Mouse (Mus musculus): Measurements from ENCODE around the gene Soga3. TPM values are rescaled to one million over a fixed set of nuclear protein-coding genes. Genes with fewer than 3 reads are reported as not detected.

Gene Soga3
- polyA plus RNA-seq (2015; fragmentation: Nextera tagmentation; extraction: Ambion mirVana): 89.9 and 96.3 TPM in 2 replicates

DNA sequence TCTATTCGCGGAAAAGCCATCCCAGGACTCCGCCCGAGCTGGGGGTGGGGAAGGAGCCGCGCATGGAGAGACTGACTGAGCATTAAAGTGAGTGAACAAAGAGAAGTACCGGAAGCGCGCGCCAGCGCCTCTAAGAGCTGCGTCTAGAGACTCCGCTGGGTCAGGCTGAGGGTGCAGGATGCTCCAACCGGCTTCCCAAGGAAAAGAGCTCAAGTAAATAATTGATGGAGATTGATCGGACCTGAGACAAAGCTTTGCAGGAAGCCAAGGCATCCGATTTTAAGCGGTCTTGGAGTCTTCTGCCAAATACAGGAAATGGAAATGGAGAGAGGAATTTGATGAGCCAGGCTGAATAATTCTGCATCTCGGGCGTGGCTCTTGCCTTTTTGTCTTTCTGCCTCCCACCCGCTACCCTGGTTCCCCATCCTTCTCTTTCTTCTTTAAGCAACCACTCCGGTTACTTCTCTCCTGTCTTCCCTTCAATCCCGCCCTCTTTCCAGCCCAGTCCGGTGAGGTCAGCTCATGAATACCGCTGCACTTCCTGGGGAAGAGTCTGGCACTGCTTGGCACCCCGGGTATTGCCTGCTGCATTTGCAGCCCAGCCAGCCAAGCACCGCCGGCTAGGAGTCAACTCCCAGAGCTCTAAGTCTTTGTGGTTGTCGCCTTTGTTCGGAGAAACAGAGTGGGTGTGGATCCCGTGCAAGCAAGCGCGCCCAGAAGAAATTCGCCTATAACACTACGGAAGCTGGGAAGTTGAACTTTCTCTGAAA, at the start of gene Soga3:
TSS of gene Soga3 (plus strand) at position 274 of the 770 bp plus-strand sequence.
- Histone ChIP-seq H3K36me3 (0 out of 2 replicates have a peak, but pooled peaks cover 3% of the 10 kb centered on the region), H3K4me3 (replicated peaks) (peak within 1 kb of the TSS; percentile 86), H3K4me2 (replicated peaks) (peak within 1 kb of the TSS; percentile 86), H3K9ac (replicated peaks) (peak within 1 kb of the TSS; percentile 95), H3K27me3 (no peaks in the 10 kb centered on the region), H3K4me1 (replicated peaks) (peaks cover 31% of the 10 kb centered on the region), H3K27ac (peak within 1 kb of the TSS; percentile 97), H3K9me3 (no peaks in the 10 kb centered on the region)
- under 1% methylated on average over 34 of the region's 34 CpGs for WGBS
- ATAC-seq: peak; percentile 90

DNA sequence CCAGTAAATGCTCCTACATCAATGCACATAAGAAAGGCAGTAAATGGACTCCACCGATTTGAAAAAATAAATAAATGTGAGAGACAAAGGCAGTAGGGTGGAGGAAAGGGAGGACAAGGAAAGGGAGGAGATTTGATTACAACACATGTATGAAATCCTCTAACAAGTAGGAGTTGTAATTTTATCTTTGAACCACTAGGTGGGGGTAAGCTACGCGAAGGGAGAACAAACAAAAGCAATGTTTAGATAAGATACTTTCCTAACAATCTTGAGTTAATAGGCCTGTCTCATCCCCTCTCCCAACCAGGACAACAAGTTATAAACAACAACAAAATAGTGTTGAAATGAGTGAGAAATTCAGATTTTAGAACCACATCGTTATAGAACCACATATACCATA, 36.7 kb upstream of the Soga3 start:
- Histone ChIP-seq H3K9me3 (no peaks in the 10 kb centered on the region), H3K27me3 (no peaks in the 10 kb centered on the region), H3K4me2 (replicated peaks) (no peak overlapping the region), H3K4me3 (replicated peaks) (no peak overlapping the region), H3K27ac (no peak overlapping the region), H3K9ac (replicated peaks) (no peak overlapping the region), H3K4me1 (replicated peaks) (no peaks in the 10 kb centered on the region), H3K36me3 (no peaks in the 10 kb centered on the region)
- ATAC-seq: peak; percentile 34; the same call in 1 of the 2 replicates
- 15% methylated on average over 4 of the region's 4 CpGs for WGBS

DNA sequence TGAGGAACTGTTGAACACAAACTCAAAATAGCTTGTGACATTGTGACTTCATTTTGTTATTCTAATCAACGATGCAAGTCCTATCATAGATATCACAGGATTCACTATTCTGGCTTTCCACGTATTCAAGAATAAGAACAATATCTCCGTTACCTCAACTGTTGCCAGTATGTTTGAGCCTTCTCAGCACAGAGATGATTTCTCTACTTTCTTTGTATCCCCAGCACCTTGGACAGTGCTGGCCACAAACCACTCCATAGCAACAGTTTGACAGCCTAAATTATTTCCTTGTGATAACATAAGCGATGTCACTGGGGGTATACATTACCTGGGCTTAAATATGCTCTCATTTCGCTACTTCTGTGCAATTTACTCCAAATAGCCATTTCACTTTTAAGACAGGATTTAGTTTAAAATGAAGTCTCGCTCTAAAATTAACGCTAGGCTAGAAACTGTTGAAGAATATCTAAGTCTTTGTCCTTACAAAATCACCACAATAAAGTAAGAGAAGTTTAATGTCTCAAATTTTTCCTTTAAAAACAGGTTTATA, 1.0 kb upstream of the Soga3 start:
- H3K4me3 ChIP-seq (replicated peaks): peak overlapping the region; percentile 86
- H3K27ac ChIP-seq: peak overlapping the region; percentile 44
- peaks cover 21% of the 10 kb centered on the region for H3K4me1 ChIP-seq (replicated peaks)
- no peak for ATAC-seq
- no peaks in the 10 kb centered on the region for H3K27me3 ChIP-seq
- H3K4me2 ChIP-seq (replicated peaks): peak overlapping the region; percentile 53
- no peaks in the 10 kb centered on the region for H3K36me3 ChIP-seq
- H3K9ac ChIP-seq (replicated peaks): peak overlapping the region; percentile 95
- H3K9me3 ChIP-seq: no peaks in the 10 kb centered on the region
- 33% methylated on average over 7 of the region's 7 CpGs for WGBS

DNA sequence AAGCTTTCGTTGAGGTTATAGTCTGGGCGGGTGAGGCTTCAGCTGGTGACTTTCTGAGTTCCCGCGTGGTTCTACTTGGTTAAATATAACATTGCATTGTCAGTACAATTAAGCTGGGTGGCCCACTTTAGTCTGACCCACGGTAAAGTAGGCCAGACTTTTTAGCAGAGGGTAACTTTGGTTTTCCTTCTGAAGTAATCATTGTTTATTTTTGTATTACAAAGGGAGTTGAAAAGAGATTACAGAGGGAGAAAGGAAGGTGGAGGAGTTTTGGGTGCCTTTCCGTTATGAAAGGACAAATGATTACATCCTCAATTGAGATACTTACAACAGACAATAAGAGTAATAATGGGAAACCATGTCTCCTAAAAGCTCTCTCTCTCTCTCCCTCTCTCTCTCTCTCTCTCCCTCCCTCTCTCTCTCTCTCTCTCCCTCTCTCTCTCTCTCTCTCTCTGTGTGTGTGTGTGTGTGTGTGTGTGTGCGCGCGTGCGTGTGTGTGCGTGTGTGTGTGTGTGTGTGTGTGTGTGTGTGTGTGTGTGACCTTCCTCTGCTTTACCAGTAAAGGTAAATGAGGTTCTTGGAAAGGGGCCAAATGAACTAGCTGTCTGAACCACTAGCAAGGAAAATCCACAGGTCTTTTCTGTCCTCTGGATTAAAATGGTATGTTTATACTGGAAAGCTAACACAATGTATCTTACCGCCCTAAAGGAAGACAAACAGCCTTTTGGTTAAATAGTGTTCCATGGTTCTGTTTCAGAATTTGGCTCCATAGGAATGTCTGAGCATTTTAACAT, 1.2 kb downstream of the Soga3 start:
- H3K9me3 ChIP-seq: no peaks in the 10 kb centered on the region
- H3K4me1 ChIP-seq (replicated peaks): peaks cover 42% of the 10 kb centered on the region
- H3K4me3 ChIP-seq (replicated peaks): peak overlapping the region; percentile 86
- WGBS: 6% methylated on average over 8 of the region's 12 CpGs
- H3K9ac ChIP-seq (replicated peaks): peak overlapping the region; percentile 95
- peak overlapping the region; percentile 86 for H3K4me2 ChIP-seq (replicated peaks)
- H3K27ac ChIP-seq: peak overlapping the region; percentile 97
- no peaks in the 10 kb centered on the region for H3K27me3 ChIP-seq
- no peak for ATAC-seq
- H3K36me3 ChIP-seq: 0 out of 2 replicates have a peak, but pooled peaks cover 8% of the 10 kb centered on the region

DNA sequence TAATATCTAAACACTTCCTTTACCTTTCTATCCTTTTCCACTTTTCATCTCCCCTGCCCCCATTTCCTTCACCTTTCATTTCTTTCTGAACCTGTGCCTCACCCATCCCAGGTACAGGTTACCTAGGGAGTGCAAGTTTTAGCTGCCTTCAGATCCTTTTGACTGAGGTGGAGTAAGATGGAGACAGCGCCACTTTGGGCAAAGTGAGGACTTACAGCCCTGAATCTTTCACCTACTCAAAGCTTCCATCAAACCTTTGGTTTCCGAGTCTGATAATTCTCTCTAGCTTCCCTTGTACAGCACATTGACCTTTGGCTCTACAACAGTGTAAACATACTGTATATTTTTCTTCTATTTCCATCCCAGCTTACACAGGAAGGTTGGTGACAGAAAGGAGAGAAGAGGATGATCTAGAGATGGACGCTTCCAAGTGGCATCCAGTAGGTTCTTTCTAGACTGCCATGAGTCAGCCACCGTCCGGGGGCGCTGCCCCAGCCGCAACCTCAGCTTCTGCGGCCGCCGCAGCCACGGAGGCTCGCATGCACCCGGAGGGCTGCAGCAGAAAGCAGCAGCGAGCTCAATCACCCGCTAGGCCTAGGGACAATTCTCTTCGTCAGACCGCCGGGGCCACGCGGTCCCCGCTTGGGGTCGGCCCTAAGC, 2.7 kb downstream of the Soga3 start:
- WGBS: under 1% methylated on average over 22 of the region's 22 CpGs
- no peak; the same call in none of the 2 replicates for ATAC-seq

DNA sequence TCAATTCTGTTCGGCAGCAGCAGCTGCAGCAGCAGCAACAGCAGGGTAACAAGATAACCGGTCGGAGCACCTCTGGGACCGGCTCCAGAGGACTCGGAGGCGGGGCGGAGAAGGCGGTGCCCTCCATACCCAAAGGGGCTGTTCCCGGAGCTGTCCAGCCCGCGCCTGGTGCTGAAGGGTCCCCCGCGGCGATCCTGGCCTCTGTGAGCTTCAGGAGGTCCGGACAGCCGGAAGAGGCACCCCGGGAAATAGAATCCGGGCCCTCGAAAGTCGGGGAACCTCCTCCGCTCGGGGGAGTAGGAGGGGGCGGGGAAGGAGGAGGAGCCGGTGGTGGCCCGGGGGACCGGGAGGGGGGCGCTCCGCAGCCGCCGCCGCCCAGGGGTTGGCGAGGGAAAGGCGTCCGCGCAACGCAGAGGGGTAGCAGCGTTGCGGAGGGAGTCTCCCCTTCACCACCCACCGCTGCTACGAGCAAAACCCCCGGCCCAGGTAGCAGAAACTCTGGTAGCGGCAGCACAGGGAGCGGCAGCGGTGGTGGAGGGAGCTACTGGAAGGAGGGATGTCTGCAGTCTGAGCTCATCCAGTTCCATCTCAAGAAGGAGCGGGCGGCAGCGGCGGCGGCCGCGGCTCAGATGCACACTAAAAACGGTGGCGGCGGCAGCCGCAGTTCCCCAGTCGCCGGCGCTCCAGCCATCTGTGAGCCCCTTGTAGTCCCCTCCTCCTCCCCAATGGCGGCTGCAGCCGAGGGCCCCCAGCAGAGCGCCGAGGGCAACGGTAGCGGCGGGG, 3.4 kb downstream of the Soga3 start:
- H3K27me3 ChIP-seq: no peaks in the 10 kb centered on the region
- H3K36me3 ChIP-seq: peaks cover 15% of the 10 kb centered on the region
- peak overlapping the region; percentile 86 for H3K4me3 ChIP-seq (replicated peaks)
- under 1% methylated on average over 57 of the region's 65 CpGs for WGBS
- peak overlapping the region; percentile 96 for H3K27ac ChIP-seq
- H3K4me2 ChIP-seq (replicated peaks): peak overlapping the region; percentile 86
- peak; percentile 71 for ATAC-seq
- peaks cover 48% of the 10 kb centered on the region for H3K4me1 ChIP-seq (replicated peaks)
- H3K9ac ChIP-seq (replicated peaks): peak overlapping the region; percentile 95
- no peaks in the 10 kb centered on the region for H3K9me3 ChIP-seq

More for the DNA sequence above, 2.7 kb downstream of the Soga3 start:
- Histone ChIP-seq H3K4me1 (replicated peaks) (peaks cover 46% of the 10 kb centered on the region), H3K27ac (peak overlapping the region; percentile 96), H3K9ac (replicated peaks) (peak overlapping the region; percentile 95), H3K9me3 (no peaks in the 10 kb centered on the region), H3K27me3 (no peaks in the 10 kb centered on the region), H3K4me2 (replicated peaks) (peak overlapping the region; percentile 86), H3K36me3 (peaks cover 11% of the 10 kb centered on the region; the same call in 1 of the 2 replicates), H3K4me3 (replicated peaks) (peak overlapping the region; percentile 86)

DNA sequence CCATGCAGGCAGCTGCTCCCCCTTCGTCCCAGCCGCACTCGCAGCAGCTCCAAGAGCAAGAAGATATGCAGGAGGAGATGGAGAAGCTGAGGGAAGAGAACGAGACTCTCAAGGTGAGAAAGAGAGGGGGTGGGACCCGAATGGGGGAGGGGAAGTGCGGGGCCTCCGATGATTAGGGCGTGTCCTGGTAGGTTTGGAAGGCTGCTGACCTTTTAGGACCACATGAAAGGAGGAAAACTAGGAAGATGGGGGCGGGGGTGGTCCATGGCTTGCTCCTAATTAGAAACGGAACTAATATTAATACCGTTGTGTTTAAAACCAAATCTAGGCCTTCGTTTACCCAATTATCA, 4.0 kb downstream of the Soga3 start:
- WGBS: under 1% methylated on average over 12 of the region's 12 CpGs
- Histone ChIP-seq H3K4me2 (replicated peaks) (peak overlapping the region; percentile 86), H3K27me3 (no peaks in the 10 kb centered on the region), H3K4me3 (replicated peaks) (peak overlapping the region; percentile 86), H3K36me3 (peaks cover 19% of the 10 kb centered on the region), H3K4me1 (replicated peaks) (peaks cover 44% of the 10 kb centered on the region), H3K9me3 (no peaks in the 10 kb centered on the region), H3K9ac (replicated peaks) (peak overlapping the region; percentile 95), H3K27ac (peak overlapping the region; percentile 96)
- ATAC-seq: no peak

DNA sequence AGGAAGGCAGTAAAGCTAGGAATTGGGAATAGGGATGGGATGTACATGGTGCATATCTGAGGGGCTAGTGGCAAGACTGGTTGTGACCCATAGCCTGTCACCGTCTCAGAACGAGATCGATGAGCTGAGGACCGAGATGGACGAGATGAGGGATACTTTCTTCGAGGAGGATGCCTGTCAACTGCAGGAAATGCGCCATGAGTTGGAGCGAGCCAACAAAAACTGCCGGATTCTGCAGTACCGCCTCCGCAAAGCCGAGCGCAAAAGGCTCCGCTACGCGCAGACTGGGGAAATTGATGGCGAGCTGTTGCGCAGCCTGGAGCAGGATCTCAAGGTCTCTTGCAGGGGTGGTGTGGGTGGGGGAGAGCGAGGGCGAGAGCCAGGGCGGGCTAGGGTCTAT, 4.4 kb downstream of the Soga3 start:
- Histone ChIP-seq H3K4me3 (replicated peaks) (peak overlapping the region; percentile 86), H3K27me3 (no peaks in the 10 kb centered on the region), H3K9ac (replicated peaks) (peak overlapping the region; percentile 95), H3K4me1 (replicated peaks) (peaks cover 42% of the 10 kb centered on the region), H3K27ac (peak overlapping the region; percentile 96), H3K36me3 (peaks cover 23% of the 10 kb centered on the region), H3K9me3 (no peaks in the 10 kb centered on the region), H3K4me2 (replicated peaks) (peak overlapping the region; percentile 86)
- 2% methylated on average over 21 of the region's 21 CpGs for WGBS
- ATAC-seq: no peak

DNA sequence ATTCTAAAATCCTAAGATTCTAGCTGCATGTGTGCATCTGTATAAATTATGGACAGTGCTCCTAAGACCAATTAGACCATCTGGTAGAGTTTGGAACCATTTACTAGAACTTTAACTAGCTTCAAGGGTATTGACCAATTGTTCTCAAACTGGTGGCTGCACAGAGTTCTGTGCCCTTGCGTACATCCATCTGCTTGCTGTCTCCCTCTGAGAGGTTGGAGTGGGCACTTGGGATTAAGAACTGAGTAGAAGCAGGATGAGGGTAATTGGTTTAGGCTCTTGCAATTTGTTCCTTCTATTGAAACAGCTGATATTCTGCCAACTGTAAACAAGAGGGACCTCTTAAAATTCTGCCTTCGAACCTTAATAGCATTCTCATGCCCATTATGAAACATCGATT, 11.7 kb downstream of the Soga3 start:
- H3K27ac ChIP-seq: no peak overlapping the region
- H3K27me3 ChIP-seq: no peaks in the 10 kb centered on the region
- H3K4me3 ChIP-seq (replicated peaks): no peak overlapping the region
- H3K9ac ChIP-seq (replicated peaks): no peak overlapping the region
- ATAC-seq: no peak; the same call in 1 of the 2 replicates
- no peak overlapping the region for H3K4me2 ChIP-seq (replicated peaks)
- WGBS: 82% methylated on average over 3 of the region's 3 CpGs
- no peaks in the 10 kb centered on the region for H3K9me3 ChIP-seq
- peaks cover 66% of the 10 kb centered on the region for H3K36me3 ChIP-seq
- peaks cover 5% of the 10 kb centered on the region for H3K4me1 ChIP-seq (replicated peaks)

DNA sequence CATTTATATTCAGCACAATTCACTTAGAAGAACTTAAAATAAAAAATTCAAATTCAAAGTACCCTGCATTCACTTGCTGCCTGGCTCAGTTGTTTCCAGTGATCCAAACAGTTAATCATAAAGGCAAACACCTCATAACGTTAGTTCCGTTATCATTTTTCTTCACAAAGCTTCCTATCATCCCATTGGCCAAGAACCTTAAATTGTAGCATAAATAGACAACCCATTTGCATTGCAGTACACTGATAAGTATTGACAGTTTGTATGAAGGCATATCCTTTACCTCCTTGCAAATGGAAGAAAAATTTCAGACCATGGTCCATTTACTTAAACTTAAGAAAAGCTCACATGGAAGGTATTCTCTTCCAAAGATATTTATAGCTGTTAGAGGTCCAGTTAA, 18.0 kb downstream of the Soga3 start:
- 92% methylated on average over 2 of the region's 2 CpGs for WGBS
- no peak for ATAC-seq
- no peaks in the 10 kb centered on the region for H3K9me3 ChIP-seq
- H3K4me1 ChIP-seq (replicated peaks): no peaks in the 10 kb centered on the region
- H3K9ac ChIP-seq (replicated peaks): no peak overlapping the region
- H3K27ac ChIP-seq: no peak overlapping the region
- H3K36me3 ChIP-seq: peaks cover 69% of the 10 kb centered on the region
- no peak overlapping the region for H3K4me3 ChIP-seq (replicated peaks)
- no peaks in the 10 kb centered on the region for H3K27me3 ChIP-seq
- no peak overlapping the region for H3K4me2 ChIP-seq (replicated peaks)

DNA sequence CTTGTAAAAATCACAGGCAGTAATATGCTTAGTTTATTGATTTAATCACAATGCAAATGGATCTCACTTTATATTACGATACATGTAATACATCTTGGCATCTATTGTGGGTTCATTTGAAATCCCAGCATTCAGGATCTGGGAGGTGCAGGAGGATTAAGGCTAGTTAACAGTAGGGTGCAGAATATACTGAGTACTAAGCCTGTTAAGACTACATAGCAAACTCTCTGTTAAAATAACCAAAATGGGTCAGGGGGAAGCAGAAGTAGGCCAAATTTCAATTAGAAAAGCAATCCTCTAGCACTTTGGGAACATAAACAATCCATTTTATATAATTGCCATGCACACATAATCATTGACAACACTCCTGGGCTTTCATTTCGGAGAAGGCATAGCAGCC, 30.1 kb downstream of the Soga3 start:
- H3K9me3 ChIP-seq: peaks cover 4% of the 10 kb centered on the region; the same call in 1 of the 2 replicates
- H3K4me1 ChIP-seq (replicated peaks): no peaks in the 10 kb centered on the region; the same call in 1 of the 2 replicates
- WGBS: 88% methylated on average over 2 of the region's 2 CpGs
- H3K27me3 ChIP-seq: no peaks in the 10 kb centered on the region
- H3K4me2 ChIP-seq (replicated peaks): no peak overlapping the region
- no peak for ATAC-seq
- H3K9ac ChIP-seq (replicated peaks): no peak overlapping the region
- no peak overlapping the region for H3K4me3 ChIP-seq (replicated peaks)
- no peak overlapping the region for H3K27ac ChIP-seq
- H3K36me3 ChIP-seq: peaks cover 61% of the 10 kb centered on the region

All from midbrain, embryonic 13.5 days (tissue).